Mouse (Mus musculus) cerebellum, adult 11 months (tissue): ENCODE measurements around the gene Card19.
A peak's percentile ranks its signal among the peaks of the same experiment; 100 is the strongest.

Source experiments
- DNase-seq: peaks from one replicate; pipeline ENCODE4 v3.0.0; 2022

The Card19 gene

DNA sequence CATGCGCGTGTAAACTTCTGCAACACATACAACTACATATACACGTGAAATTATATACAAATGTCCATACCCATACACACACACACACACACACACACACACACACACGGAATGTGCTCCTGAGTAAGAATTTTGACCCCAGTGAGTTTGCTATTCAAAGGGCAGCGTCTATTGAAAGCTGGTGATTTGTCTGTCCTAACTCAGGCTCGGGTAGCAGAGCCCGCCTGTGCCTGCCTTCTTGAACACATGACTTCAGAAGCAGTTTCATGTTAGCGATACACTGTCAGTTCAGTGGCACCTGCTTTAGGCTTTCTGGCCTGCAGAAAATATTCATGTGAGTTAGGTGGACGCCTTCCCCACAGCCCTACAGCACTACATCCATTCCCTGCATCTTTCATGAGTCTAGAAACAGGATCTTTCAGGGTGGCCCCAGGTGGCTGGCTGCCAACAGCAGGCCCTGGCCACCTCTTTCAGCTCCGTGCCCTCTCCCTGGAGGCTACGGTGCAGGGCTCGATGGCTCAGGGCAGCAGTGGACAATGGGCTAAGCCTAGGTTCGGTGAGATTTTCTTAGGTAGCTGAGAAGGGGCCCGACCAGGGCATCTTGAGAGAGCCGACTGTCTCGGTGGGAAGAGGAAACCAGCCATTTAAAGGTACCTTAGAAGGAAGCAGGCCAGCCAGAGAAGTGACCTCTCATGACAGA, 23.5 kb downstream of the Card19 start:
- DNase-seq: no peak

DNA sequence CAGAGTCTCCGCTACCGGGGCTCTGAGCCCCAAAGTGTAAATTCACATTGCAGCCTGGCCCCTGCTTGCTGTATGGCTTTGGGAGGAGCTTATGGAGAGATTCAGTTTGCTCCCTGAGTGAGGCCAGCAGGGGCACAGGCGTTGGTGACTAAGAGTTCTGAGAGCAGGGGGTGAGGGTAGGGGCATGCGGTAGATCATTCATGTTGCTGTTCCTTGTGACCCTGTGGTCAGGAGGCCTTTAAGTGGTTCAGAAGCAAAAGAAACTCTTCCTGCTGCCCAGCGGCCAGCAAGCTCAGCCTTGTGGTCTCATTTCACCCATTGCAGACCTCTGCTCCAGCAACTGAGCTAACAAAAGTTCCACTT, 24.2 kb downstream of the Card19 start:
- no peak for DNase-seq

- DNase-seq: no peak
Observed at GRCm38 (mm10) chr13:49190876-49191672, 24.8 kb downstream of the Card19 start.

GRCm38 (mm10) chr13:49189970-49190870, 25.6 kb downstream of the Card19 start:
- DNase-seq: no peak

DNA sequence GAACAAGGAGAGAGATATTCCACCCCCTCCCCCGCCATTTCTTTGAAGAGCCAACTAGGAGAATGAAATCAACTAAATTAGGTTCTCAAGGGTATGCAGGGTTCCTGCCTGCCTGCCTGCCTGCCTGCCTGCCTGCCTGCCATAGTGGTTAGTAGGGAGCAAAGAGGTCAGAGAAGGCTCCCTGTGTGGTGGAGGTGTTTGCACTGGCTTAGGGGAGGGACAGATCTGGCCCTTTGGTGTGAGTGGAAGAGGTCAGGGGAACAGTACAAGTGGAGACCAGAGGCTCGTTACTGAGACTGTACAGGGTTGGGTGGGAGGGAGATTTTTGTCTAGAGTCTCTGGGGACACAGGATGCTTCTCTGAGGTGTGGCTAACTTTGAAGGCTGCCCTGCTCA, 26.9 kb downstream of the Card19 start:
- DNase-seq: no peak

- no peak for DNase-seq
Observed at GRCm38 (mm10) chr13:49188219-49188965, 27.4 kb downstream of the Card19 start.

- DNase-seq: peak; percentile 75
Observed at GRCm38 (mm10) chr13:49187288-49188218, 28.3 kb downstream of the Card19 start, which contains the start of gene Ninj1. Gene Ninj1 (plus strand): TSS chr13:49187485.

DNA sequence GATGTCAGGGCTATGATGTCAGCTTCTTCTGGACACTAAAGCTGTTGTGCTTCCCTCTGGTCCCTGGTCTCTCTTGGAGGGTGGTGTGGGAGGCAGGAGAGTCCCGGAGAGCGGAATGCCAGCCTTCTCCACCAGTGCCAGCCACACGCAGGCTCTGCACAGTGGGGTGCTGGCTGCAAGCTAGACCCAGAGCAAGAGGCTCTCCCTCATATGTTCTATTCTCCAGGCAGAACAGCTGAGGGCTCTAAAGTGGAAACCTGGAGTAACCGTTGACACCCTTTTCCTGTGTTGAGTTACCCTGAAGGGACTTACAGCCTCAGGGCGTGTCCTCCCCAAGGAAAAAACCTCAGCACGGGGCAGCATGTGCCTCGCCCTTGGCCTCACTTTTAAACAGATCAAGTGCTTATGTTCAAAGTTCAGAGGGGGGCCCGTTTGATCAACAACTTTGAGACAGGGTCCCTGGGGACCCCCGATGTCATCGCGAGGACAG, 29.0 kb downstream of the Card19 start:
- DNase-seq: peak; percentile 48

- no peak for DNase-seq
Observed at GRCm38 (mm10) chr13:49183646-49184045, 32.2 kb downstream of the Card19 start.

- no peak for DNase-seq
Observed at GRCm38 (mm10) chr13:49183161-49183560, 32.7 kb downstream of the Card19 start.

GRCm38 (mm10) chr13:49181411-49181984, 34.3 kb downstream of the Card19 start:
- peak; percentile 78 for DNase-seq

DNA sequence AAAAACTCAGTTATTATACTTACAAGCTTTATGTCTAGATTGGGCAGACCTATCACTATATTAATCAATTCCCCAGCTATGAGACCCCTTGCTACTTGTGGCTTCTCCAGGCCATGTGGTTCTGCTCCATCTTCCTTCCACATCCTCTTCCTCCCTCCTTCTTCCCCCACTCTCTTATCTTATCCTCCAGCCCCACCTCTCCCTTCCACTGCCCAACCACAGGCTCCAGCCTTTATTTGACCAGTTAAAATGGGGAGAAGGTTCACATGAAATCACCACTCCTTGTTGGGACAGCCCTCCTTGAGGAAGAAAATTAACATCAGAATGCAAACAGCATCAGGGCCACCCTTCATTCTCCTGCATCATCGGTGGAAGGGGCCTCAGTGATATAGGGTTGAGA, 35.1 kb downstream of the Card19 start:
- DNase-seq: no peak

DNA sequence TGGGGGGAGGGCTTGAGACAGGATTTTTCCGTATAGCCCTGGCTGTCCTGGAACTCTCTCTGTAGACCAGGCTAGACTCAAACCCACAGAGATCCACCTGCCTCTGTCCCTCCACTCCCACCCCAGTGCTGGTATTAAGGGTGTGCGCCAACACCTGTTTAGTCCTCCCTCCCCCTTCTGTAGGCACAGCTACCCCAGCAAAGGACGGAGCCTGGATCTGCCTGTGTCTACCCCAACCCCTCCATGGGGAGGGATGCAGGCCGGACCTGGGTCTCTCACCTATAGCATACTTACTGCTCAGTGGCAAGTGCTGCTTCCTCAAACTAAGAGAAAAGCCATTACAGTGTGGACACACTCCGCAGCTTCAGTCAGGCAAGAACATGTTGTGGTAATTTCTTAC, 35.6 kb downstream of the Card19 start:
- DNase-seq: no peak

- peak; percentile 88 for DNase-seq
Observed at GRCm38 (mm10) chr13:49178839-49179585, 36.8 kb downstream of the Card19 start.

- no peak for DNase-seq
Observed at GRCm38 (mm10) chr13:49175509-49175908, 40.3 kb downstream of the Card19 start.

DNA sequence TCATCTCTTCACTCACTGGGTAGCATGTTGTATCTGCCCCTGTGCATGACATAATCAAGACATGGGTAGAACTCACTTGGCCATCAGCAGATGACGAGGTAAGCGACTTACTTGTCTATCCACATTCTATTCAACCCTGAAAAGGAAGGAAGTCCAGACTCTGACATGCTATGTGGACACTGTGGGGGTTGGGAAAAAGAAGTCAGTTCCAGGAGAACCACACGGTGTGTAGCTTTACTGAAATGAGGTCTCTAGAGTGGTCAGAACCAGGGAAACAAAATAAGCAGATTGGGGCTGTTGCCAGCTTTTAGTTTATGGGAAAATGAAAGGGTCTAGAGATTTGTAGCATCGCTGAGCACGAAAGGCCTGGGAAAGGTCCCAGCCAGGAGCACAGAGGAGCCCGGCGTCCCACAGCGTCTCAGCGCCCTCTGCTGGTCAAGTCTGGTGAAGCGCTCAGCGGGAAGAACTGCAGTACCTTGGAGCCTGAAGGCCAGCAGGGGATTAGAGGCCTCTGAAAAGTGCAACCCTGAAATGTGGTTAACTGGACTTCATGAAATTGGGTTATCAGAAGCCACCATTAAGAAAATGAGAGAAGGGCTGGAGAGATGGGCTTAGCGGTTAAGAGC, 42.8 kb downstream of the Card19 start:
- DNase-seq: peak; percentile 90

DNA sequence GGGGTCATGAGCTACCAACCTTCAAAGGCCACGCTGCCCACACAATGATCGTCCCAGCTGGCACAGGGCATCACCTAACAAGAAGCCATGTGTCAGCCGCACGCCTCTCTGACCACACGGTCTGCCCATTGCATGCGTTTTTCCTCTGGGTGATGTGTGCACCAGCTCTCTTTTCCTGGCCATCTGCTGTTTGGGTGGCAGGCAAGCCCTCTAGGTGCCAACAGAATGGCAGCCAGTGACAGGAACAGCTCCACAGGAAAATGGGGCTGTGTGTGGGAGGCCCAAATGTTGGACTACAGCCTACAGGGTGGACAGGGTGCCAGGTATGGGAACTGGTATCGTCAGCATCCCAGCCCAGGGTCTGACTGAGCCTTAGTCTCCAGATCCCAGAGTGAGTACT, 43.5 kb downstream of the Card19 start:
- DNase-seq: peak; percentile 78

DNA sequence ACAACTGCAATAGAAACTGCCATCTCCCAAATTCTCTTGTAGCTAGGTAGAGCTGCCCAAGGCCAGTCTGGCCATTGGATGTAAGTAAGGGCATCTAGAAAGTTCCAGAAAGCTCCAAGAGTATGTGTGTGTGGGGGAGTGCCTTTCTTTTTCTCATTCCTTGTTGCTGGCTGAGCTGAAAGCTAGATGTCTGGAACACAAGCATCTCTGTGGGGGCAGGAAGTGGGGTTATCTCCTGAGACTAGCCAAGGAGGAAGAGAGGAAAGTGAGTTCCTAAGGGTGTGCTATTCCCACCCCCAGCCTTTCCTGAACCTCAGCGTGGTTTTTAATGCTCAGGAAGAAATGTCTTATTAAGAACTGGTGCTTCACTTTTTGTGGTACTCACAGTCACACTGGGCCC, 44.1 kb downstream of the Card19 start:
- no peak for DNase-seq

DNA sequence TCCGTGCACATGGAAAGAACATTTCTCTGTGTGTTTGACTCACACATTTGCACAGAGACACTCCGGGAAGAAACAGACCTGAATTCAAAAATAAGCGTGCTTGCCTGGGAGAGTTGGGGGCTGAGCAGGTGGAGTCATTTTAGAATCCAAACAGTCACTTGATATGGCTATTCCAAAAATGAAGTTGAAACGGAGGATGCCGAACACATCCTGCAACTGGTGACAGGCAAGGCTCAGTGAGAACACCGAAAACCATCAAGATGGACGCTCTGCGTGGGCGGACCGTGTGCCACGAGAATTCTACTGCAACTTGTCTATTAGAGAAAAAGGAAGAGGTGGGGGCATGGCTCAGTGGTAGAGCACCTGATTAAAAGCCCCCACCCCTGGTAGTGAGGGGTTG, 45.2 kb downstream of the Card19 start:
- DNase-seq: no peak
